Mouse (Mus musculus): ENCODE results near the gene Abcb9.

Abcb9 gene

DNA sequence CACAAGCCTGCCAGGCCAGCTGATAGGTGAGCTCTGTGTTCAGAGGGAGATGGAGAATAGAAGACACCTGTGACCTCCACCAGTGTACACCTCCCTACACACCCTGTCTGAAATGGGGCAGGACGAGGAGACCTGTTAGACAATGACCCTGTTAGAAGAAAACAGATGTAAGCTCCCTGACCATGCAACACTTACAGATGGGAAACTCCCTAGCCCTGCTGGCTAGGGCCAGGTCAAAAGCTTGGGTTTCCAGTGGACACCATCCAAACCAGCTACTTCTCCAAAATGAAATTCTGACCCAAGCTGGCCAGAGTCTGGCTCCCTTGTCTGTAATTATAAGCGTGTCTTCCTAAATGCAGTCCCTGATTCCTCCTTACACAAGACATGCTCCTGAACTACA lies 79.9 kb downstream of the Abcb9 start:
- DNase-seq (ENCODE audit: inconsistent age in 2 of 2, low spot score in 1 of 2) = peak in 1 of 2 experiments; percentile 67

DNA sequence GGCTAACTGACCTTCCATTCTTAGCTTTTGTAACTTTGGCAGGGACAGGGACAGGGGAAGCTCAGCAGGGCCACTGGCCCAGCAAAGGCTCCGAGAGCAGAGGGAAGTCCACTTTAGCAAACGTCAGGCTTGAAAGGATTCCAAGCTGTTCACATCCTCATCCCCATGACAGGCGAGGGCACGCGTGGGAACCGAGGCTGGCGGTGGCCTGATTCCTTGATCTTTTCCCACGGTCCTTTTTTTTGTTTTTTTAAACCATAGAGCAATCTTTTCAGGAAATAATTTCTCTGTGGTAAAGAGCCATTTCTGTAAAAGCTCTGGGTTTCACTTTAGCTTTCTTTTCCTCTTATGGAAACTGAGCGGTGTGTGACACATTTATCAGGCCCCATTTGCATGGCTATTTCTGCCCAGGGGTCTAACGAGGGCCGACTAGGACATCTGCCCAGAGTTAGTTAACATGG lies 80.8 kb downstream of the Abcb9 start:
- DNase-seq (ENCODE audit: inconsistent age in 2 of 2, low spot score in 1 of 2) = peak; percentile 73 to 87

DNA sequence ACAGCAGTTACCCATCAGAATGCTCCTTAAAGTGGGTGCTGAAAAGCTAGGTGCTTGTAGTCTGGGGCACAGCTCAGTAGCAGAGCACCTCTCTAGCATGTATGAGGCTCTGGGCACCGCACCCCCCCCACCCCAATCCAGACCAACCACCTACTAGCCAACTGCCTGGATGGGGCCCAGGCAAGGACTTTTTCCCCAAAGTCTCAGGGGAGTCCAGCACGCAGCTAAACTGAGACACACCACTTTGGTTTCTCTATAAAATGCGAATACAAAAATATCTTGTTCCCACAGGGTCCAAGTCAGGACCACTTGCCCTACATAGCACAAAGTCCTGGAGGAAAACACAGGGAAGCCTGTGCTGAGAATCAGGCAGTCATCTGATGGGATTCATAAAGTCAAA lies 81.4 kb downstream of the Abcb9 start:
- no peak for DNase-seq (ENCODE audit: inconsistent age in 2 of 2, low spot score in 1 of 2)

DNA sequence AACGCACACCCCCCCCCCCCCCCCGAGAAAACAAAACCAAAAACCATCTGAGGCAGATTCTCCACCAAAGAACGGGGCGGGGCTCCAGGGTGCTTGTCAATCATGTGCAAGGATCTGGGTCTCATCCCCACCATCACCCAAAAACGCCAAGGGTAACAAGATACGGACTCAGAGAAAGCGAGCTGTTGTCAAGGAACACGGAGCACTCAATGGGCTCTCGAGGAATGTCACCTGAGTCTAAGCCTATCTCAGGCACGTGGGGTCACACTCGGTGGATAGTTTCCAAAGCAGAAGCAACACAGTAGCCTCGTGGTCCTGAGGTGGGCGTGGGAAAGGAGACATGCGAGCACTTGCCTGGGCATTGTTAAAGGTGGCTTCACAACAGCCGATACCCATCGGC lies 81.9 kb downstream of the Abcb9 start:
- DNase-seq (ENCODE audit: inconsistent age in 2 of 2, low spot score in 1 of 2) = peak in 1 of 2 experiments; percentile 47

DNA sequence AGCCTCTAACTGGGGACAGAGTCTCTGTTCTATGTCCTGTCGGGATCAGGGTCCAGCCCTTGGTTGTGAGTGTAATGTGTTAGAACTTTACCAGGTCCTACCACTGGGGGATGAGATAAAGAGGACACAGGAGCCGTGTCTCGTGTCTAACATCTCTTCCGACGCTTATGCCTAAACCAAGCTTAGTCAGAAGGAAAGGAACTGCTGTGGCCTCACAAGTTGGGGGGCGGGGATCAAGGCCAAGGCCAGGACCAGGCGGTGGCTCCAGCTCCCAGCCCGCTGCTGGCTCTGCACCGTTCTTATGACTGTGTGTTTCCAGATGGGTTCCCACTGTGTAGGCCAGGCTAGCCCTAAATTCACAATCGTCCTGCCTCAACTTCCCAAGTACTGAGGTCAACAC lies 82.7 kb downstream of the Abcb9 start:
- DNase-seq (ENCODE audit: inconsistent age in 2 of 2, low spot score in 1 of 2) = peak; percentile 83 to 88

DNA sequence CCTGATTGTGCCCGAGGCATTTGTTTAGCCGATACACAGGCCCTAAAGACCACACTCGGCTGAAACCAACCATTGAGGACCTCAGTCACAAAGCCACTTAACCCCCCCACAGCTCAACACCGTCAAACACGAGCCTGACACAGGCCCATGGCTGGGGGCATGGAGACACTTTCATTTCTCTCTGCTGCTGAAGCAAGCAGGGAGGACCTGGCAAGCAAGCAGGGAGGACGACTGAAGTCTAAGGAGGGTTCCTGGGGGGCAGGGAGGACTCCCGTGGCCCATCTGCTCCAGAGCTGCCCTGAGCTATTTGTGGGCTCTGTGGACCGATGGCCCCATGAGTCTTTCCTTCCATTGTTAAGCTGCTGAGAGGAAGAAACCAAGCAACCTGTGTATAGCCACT lies 83.7 kb downstream of the Abcb9 start:
- peak in 1 of 2 experiments; percentile 74 for DNase-seq (ENCODE audit: inconsistent age in 2 of 2, low spot score in 1 of 2)

All from adrenal gland, adult (tissue).